10 mouse cellular contexts compared by ENCODE assay signal in the genomic region with DNA sequence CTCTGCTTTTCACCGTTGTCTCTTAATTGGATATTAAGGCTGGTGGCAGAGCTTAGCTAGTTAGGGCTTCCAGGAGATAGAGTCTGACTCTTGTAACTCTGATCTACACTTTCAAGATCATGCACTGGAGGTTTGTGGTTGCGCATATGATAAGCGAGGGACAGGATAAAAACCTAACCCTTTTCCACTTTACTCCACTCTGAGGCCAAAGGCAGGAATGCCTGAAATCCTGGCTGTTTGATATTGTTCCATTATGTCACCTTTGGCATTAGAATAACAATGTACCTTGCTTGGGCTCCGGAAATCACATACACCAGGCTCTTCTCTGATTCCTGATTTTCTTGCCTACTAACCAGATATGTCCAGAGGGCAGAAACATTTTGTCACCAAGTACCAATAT. TPM values are rescaled to one million over a fixed set of nuclear protein-coding genes. Genes with fewer than 3 reads are reported as not detected.
A peak's percentile ranks its signal among the peaks of the same experiment; 100 is the strongest.
DNase-seq lines count a peak whose midpoint lies in the region; ATAC-seq and TF ChIP-seq lines count a peak whose summit lies in the region.
"Had no signal": no experiment of that assay in that cellular context is flagged by ENCODE, and none has a peak within 500 bp of the region (broad histone marks: within the 10 kb centered on the region; RNA-seq: fewer than 3 reads in every experiment).

No protein-coding gene starts in this region.

- no peak overlapping the region for H3K4me3 ChIP-seq in kidney, embryonic 16.5 days (ENCODE audit: low read length)
- H3K4me3 ChIP-seq in kidney, adult 2 months (ENCODE audit: insufficient read depth, low read depth, low read length) = no peak overlapping the region
- no peak overlapping the region for H3K4me3 ChIP-seq in embryonic facial prominence, embryonic 13.5 days
- peak overlapping the region; percentile 65 for H3K4me3 ChIP-seq in hindbrain, embryonic 14.5 days (replicated peaks; ENCODE audit: low read length)
- peak overlapping the region; percentile 73 for H3K4me3 ChIP-seq in midbrain, embryonic 15.5 days

- H3K9me3 ChIP-seq in kidney, embryonic 16.5 days (ENCODE audit: low read length) = no peaks in the 10 kb centered on the region
- no peaks in the 10 kb centered on the region for H3K9me3 ChIP-seq in embryonic facial prominence, embryonic 13.5 days
- H3K9me3 ChIP-seq in hindbrain, embryonic 14.5 days (ENCODE audit: control insufficient read depth, low read length) = no peaks in the 10 kb centered on the region
- H3K9me3 ChIP-seq in midbrain, embryonic 15.5 days = no peaks in the 10 kb centered on the region

- no peak for DNase-seq in kidney, adult 2 months
- peak; percentile 45 for DNase-seq in hindbrain, embryonic 14.5 days (ENCODE audit: low spot score)
- no peak for DNase-seq in frontal cortex, postnatal 14 days (ENCODE audit: low spot score in 2 of 2)
- no peak for DNase-seq in urinary bladder, adult 18-20 months (ENCODE audit: low spot score in 2 of 2)
- DNase-seq: gastrocnemius, postnatal 10 days; layer of hippocampus, postnatal 36 days had no signal

- no peak for ATAC-seq in kidney, embryonic 16.5 days (ENCODE audit: low FRiP score, low TSS enrichment)
- no peak for ATAC-seq in embryonic facial prominence, embryonic 13.5 days (ENCODE audit: insufficient number of reproducible peaks, insufficient read depth, low FRiP score, low TSS enrichment, low read depth)
- no peak for ATAC-seq in hindbrain, embryonic 14.5 days (ENCODE audit: low FRiP score)
- no peak for ATAC-seq in midbrain, embryonic 15.5 days (replicated peaks)
- ATAC-seq in monocyte, adult 5-6 weeks (replicated peaks; ENCODE audit: insufficient number of reproducible peaks, low FRiP score, low TSS enrichment, poor library complexity, severe bottlenecking) = no peak

- TF ChIP-seq POLR2A in kidney, adult 2 months (IDR thresholded peaks at IDR 0.05; ENCODE audit: low read depth, low read length) = no peak

- TF ChIP-seq CTCF in kidney, adult 2 months (conservative IDR thresholded peaks at IDR 0.05; ENCODE audit: insufficient read depth, insufficient read length, low read depth, low read length) = no peak

- H3K36me3 ChIP-seq in kidney, embryonic 16.5 days (ENCODE audit: insufficient read depth, low read length) = no peaks in the 10 kb centered on the region
- H3K36me3 ChIP-seq in kidney, adult 2 months (ENCODE audit: control insufficient read depth, insufficient read depth, low read length) = no peaks in the 10 kb centered on the region
- no peaks in the 10 kb centered on the region for H3K36me3 ChIP-seq in embryonic facial prominence, embryonic 13.5 days
- H3K36me3 ChIP-seq in hindbrain, embryonic 14.5 days (replicated peaks; ENCODE audit: control insufficient read depth, insufficient read depth) = no peaks in the 10 kb centered on the region
- H3K36me3 ChIP-seq in midbrain, embryonic 15.5 days (replicated peaks) = no peaks in the 10 kb centered on the region

- H3K27ac ChIP-seq in kidney, embryonic 16.5 days (ENCODE audit: low read length) = no peak overlapping the region
- no peak overlapping the region for H3K27ac ChIP-seq in kidney, adult 2 months (ENCODE audit: insufficient read depth, low read depth, low read length)
- no peak overlapping the region for H3K27ac ChIP-seq in embryonic facial prominence, embryonic 13.5 days
- H3K27ac ChIP-seq in hindbrain, embryonic 14.5 days = peak overlapping the region; percentile 99
- H3K27ac ChIP-seq in midbrain, embryonic 15.5 days = peak overlapping the region; percentile 99

- WGBS in kidney, embryonic 16.5 days = 69% methylated on average over 4 of the region's 4 CpGs
- WGBS in kidney, adult 2 months = 75% methylated on average over 4 of the region's 4 CpGs
- 66% methylated on average over 4 of the region's 4 CpGs for WGBS in embryonic facial prominence, embryonic 13.5 days
- 40% methylated on average over 4 of the region's 4 CpGs for WGBS in hindbrain, embryonic 14.5 days
- WGBS in midbrain, embryonic 15.5 days = 31% methylated on average over 4 of the region's 4 CpGs

- peaks cover 10% of the 10 kb centered on the region for H3K4me1 ChIP-seq in kidney, embryonic 16.5 days (ENCODE audit: insufficient read depth, low read length)
- peaks cover 2% of the 10 kb centered on the region; the same call in 1 of the 2 replicates for H3K4me1 ChIP-seq in kidney, adult 2 months (ENCODE audit: control insufficient read depth, insufficient read depth, low read length)
- peaks cover 6% of the 10 kb centered on the region; the same call in 1 of the 2 replicates for H3K4me1 ChIP-seq in embryonic facial prominence, embryonic 13.5 days
- peaks cover 27% of the 10 kb centered on the region for H3K4me1 ChIP-seq in hindbrain, embryonic 14.5 days (replicated peaks; ENCODE audit: control insufficient read depth, insufficient read depth, low read length)
- peaks cover 31% of the 10 kb centered on the region for H3K4me1 ChIP-seq in midbrain, embryonic 15.5 days

- no peak overlapping the region for H3K9ac ChIP-seq in kidney, embryonic 16.5 days (replicated peaks; ENCODE audit: low read length)
- no peak overlapping the region for H3K9ac ChIP-seq in embryonic facial prominence, embryonic 13.5 days
- peak overlapping the region; percentile 98 for H3K9ac ChIP-seq in hindbrain, embryonic 14.5 days
- peak overlapping the region; percentile 48 for H3K9ac ChIP-seq in midbrain, embryonic 15.5 days

- no peaks in the 10 kb centered on the region for H3K27me3 ChIP-seq in kidney, embryonic 16.5 days (ENCODE audit: insufficient read depth, low read length)
- H3K27me3 ChIP-seq in kidney, adult 2 months (replicated peaks; ENCODE audit: control insufficient read depth, insufficient read depth, low read length) = no peaks in the 10 kb centered on the region
- H3K27me3 ChIP-seq in embryonic facial prominence, embryonic 13.5 days = no peaks in the 10 kb centered on the region
- no peaks in the 10 kb centered on the region for H3K27me3 ChIP-seq in hindbrain, embryonic 14.5 days (ENCODE audit: control insufficient read depth, insufficient read depth, low read length)
- H3K27me3 ChIP-seq in midbrain, embryonic 15.5 days (replicated peaks) = no peaks in the 10 kb centered on the region

- H3K4me2 ChIP-seq in kidney, embryonic 16.5 days (replicated peaks; ENCODE audit: low read depth, low read length) = peak overlapping the region; percentile 78; the same call in 1 of the 2 replicates
- peak overlapping the region; percentile 70 for H3K4me2 ChIP-seq in embryonic facial prominence, embryonic 13.5 days
- peak overlapping the region; percentile 72 for H3K4me2 ChIP-seq in hindbrain, embryonic 14.5 days (replicated peaks)
- peak overlapping the region; percentile 55 for H3K4me2 ChIP-seq in midbrain, embryonic 15.5 days

RNA-seq across cellular contexts. Expression of a gene that starts 0.7 kb away (rescaled TPM):
- 33.1 and 34.5 TPM in 2 replicates for polyA plus RNA-seq in kidney, embryonic 16.5 days (2015; fragmentation: Nextera tagmentation; extraction: Ambion mirVana)
- polyA plus RNA-seq in kidney, adult 2 months (2012; rRNA removed) = 4.1 and 5.0 TPM in 2 replicates
- 29.9 and 30.5 TPM in 2 replicates for polyA plus RNA-seq in embryonic facial prominence, embryonic 13.5 days (2015; fragmentation: Nextera tagmentation; extraction: Ambion mirVana)
- 93.2 and 98.8 TPM in 2 replicates for polyA plus RNA-seq in hindbrain, embryonic 14.5 days (2014; fragmentation: Nextera tagmentation; extraction: Ambion mirVana)
- 91.8 and 92.4 TPM in 2 replicates for polyA plus RNA-seq in midbrain, embryonic 15.5 days (2015; fragmentation: Nextera tagmentation; extraction: Ambion mirVana)
- total RNA-seq in monocyte, adult 5-6 weeks (2017) = 6.5 to 16.1 TPM (median 9.9 TPM) in 3 replicates

RNA-seq across cellular contexts. Expression of a gene that starts 9.8 kb away (rescaled TPM):
- 25.3 and 26.4 TPM in 2 replicates for polyA plus RNA-seq in kidney, embryonic 16.5 days (2015; fragmentation: Nextera tagmentation; extraction: Ambion mirVana)
- polyA plus RNA-seq in kidney, adult 2 months (2012; rRNA removed) = 19.2 and 19.5 TPM in 2 replicates
- polyA plus RNA-seq in embryonic facial prominence, embryonic 13.5 days (2015; fragmentation: Nextera tagmentation; extraction: Ambion mirVana) = 13.0 and 13.7 TPM in 2 replicates
- 19.2 and 20.0 TPM in 2 replicates for polyA plus RNA-seq in hindbrain, embryonic 14.5 days (2014; fragmentation: Nextera tagmentation; extraction: Ambion mirVana)
- 14.6 and 15.6 TPM in 2 replicates for polyA plus RNA-seq in midbrain, embryonic 15.5 days (2015; fragmentation: Nextera tagmentation; extraction: Ambion mirVana)
- total RNA-seq in monocyte, adult 5-6 weeks (2017) = 15.8 to 17.8 TPM (median 16.6 TPM) in 3 replicates

Comparison
In these comparisons a context has a peak if more than half of its experiments do, and no peak if none do; other contexts are left out.
1. H3K27ac ChIP-seq: peak in hindbrain, embryonic 14.5 days (single experiment) and midbrain, embryonic 15.5 days (single experiment); none in kidney, embryonic 16.5 days (single experiment), kidney, adult 2 months (single experiment) and embryonic facial prominence, embryonic 13.5 days (single experiment).
2. H3K4me3 ChIP-seq: peak in hindbrain, embryonic 14.5 days (single experiment) and midbrain, embryonic 15.5 days (single experiment); none in kidney, embryonic 16.5 days (single experiment), kidney, adult 2 months (single experiment) and embryonic facial prominence, embryonic 13.5 days (single experiment).
3. H3K9ac ChIP-seq: peak in hindbrain, embryonic 14.5 days (single experiment) and midbrain, embryonic 15.5 days (single experiment); none in kidney, embryonic 16.5 days (single experiment) and embryonic facial prominence, embryonic 13.5 days (single experiment).
4. Peak in every context shown above with its lines, with median percentiles within 50 percentile points of each other: H3K4me2 ChIP-seq.